Mouse (Mus musculus) heart, postnatal 0 days (tissue): ENCODE results near the gene Glrx5.

Experiments used
- CTCF ChIP-seq: IDR thresholded peaks from 2 replicates; pipeline ENCODE4 v1.5.1; 2016; ENCODE audit warnings: antibody characterized with exemption, control low read depth, low read depth
- EP300 ChIP-seq: IDR thresholded peaks from 2 replicates; pipeline ENCODE4 v1.6.1; 2016; ENCODE audit warnings: antibody characterized with exemption, low read depth

DNA sequence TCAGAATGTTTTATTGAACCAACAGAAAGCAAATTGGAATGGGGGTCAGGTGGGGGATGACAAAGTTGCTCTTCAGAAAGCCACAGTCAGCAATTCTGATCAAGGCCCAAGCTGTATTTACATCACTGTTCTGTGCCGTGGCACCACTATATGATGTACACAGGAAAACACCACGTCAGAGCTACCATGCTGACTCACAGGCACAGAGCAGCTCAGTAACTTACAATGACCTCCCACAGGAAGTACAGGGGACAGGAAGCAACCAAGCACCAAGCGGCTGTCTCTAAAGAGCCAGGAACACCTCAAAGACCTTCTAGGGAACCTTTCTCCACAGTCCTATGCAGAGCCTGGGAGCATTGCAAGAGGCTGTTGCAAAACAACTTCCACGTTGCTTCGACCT lies 36.4 kb downstream of the Glrx5 start:
- TF ChIP-seq CTCF (no peak), EP300 (no peak)
